Mouse (Mus musculus): ENCODE results near the gene Atic. TPM values are rescaled to one million over a fixed set of nuclear protein-coding genes. Genes with fewer than 3 reads are reported as not detected.

The Atic gene
- polyA plus RNA-seq, 1 experiment from 2014 or later = 60.6 TPM

GRCm38 (mm10) chr1:71595365-71595764 lies 38.4 kb downstream of the Atic start:
- H3K4me1 ChIP-seq (replicated peaks) = no peaks in the 10 kb centered on the region
- H3K27me3 ChIP-seq = no peaks in the 10 kb centered on the region
- ATAC-seq (ENCODE audit: low read depth) (no peak), DNase-seq (no peak)
- peaks cover 49% of the 10 kb centered on the region for H3K36me3 ChIP-seq
- H3K27ac ChIP-seq = no peak overlapping the region
- H3K9ac ChIP-seq = no peak overlapping the region
- no peaks in the 10 kb centered on the region for H3K9me3 ChIP-seq (replicated peaks)
- no peak overlapping the region for H3K4me2 ChIP-seq
- H3K4me3 ChIP-seq (replicated peaks) = no peak overlapping the region
- WGBS (ENCODE audit: insufficient replicate concordance) = 73% methylated on average over 4 of the region's 4 CpGs

GRCm38 (mm10) chr1:71605751-71606150 lies 48.8 kb downstream of the Atic start:
- Histone ChIP-seq H3K4me2 (no peak overlapping the region), H3K27me3 (no peaks in the 10 kb centered on the region), H3K4me1 (replicated peaks) (no peaks in the 10 kb centered on the region), H3K4me3 (replicated peaks) (no peak overlapping the region), H3K27ac (no peak overlapping the region), H3K9ac (no peak overlapping the region), H3K36me3 (peaks cover 42% of the 10 kb centered on the region), H3K9me3 (replicated peaks) (no peaks in the 10 kb centered on the region)
- WGBS (ENCODE audit: insufficient replicate concordance) = 72% methylated on average over 2 of the region's 2 CpGs
- no peak for DNase-seq
- ATAC-seq (ENCODE audit: low read depth) = no peak

GRCm38 (mm10) chr1:71606600-71607325 lies 49.8 kb downstream of the Atic start:
- no peaks in the 10 kb centered on the region for H3K4me1 ChIP-seq (replicated peaks)
- peaks cover 39% of the 10 kb centered on the region for H3K36me3 ChIP-seq
- 72% methylated on average over 8 of the region's 8 CpGs for WGBS (ENCODE audit: insufficient replicate concordance)
- no peak overlapping the region for H3K4me2 ChIP-seq
- no peak overlapping the region for H3K4me3 ChIP-seq (replicated peaks)
- no peaks in the 10 kb centered on the region for H3K27me3 ChIP-seq
- H3K9ac ChIP-seq = no peak overlapping the region
- DNase-seq (no peak), ATAC-seq (ENCODE audit: low read depth) (no peak)
- no peaks in the 10 kb centered on the region for H3K9me3 ChIP-seq (replicated peaks)
- no peak overlapping the region for H3K27ac ChIP-seq

GRCm38 (mm10) chr1:71609057-71609775 lies 52.3 kb downstream of the Atic start:
- H3K4me1 ChIP-seq (replicated peaks) = no peaks in the 10 kb centered on the region
- no peak overlapping the region for H3K4me3 ChIP-seq (replicated peaks)
- H3K27me3 ChIP-seq = no peaks in the 10 kb centered on the region
- 87% methylated on average over 37 of the region's 37 CpGs for WGBS (ENCODE audit: insufficient replicate concordance)
- H3K9me3 ChIP-seq (replicated peaks) = no peaks in the 10 kb centered on the region
- no peak overlapping the region for H3K4me2 ChIP-seq
- peaks cover 56% of the 10 kb centered on the region for H3K36me3 ChIP-seq
- DNase-seq (no peak), ATAC-seq (ENCODE audit: low read depth) (no peak)
- H3K27ac ChIP-seq = no peak overlapping the region
- no peak overlapping the region for H3K9ac ChIP-seq

GRCm38 (mm10) chr1:71609916-71610315 lies 53.0 kb downstream of the Atic start:
- no peaks in the 10 kb centered on the region for H3K9me3 ChIP-seq (replicated peaks)
- no peak overlapping the region for H3K4me2 ChIP-seq
- no peak for ATAC-seq (ENCODE audit: low read depth)
- no peak overlapping the region for H3K4me3 ChIP-seq (replicated peaks)
- no peaks in the 10 kb centered on the region for H3K27me3 ChIP-seq
- no peak overlapping the region for H3K9ac ChIP-seq
- no peak for DNase-seq
- no peak overlapping the region for H3K27ac ChIP-seq
- peaks cover 56% of the 10 kb centered on the region for H3K36me3 ChIP-seq
- 65% methylated on average over 5 of the region's 5 CpGs for WGBS (ENCODE audit: insufficient replicate concordance)
- no peaks in the 10 kb centered on the region for H3K4me1 ChIP-seq (replicated peaks)

GRCm38 (mm10) chr1:71612256-71612655 lies 55.3 kb downstream of the Atic start:
- H3K4me2 ChIP-seq = no peak overlapping the region
- H3K4me3 ChIP-seq (replicated peaks) = no peak overlapping the region
- H3K9me3 ChIP-seq (replicated peaks) = no peaks in the 10 kb centered on the region
- WGBS (ENCODE audit: insufficient replicate concordance) = 87% methylated on average over 21 of the region's 21 CpGs
- H3K36me3 ChIP-seq = peaks cover 51% of the 10 kb centered on the region
- no peaks in the 10 kb centered on the region for H3K4me1 ChIP-seq (replicated peaks)
- no peak overlapping the region for H3K27ac ChIP-seq
- H3K9ac ChIP-seq = no peak overlapping the region
- ATAC-seq (ENCODE audit: low read depth) (no peak), DNase-seq (no peak)
- no peaks in the 10 kb centered on the region for H3K27me3 ChIP-seq

- Histone ChIP-seq H3K36me3 (peaks cover 57% of the 10 kb centered on the region), H3K4me2 (no peak overlapping the region), H3K9ac (no peak overlapping the region), H3K4me1 (replicated peaks) (no peaks in the 10 kb centered on the region), H3K9me3 (replicated peaks) (no peaks in the 10 kb centered on the region), H3K4me3 (replicated peaks) (no peak overlapping the region), H3K27me3 (no peaks in the 10 kb centered on the region), H3K27ac (no peak overlapping the region)
- 63% methylated on average over 8 of the region's 8 CpGs for WGBS (ENCODE audit: insufficient replicate concordance)
- ATAC-seq (ENCODE audit: low read depth) (no peak), DNase-seq (no peak)
These were observed 57.7 kb downstream of the Atic start for GRCm38 (mm10) chr1:71614545-71615246.

- DNase-seq = no peak
- Histone ChIP-seq H3K4me1 (replicated peaks) (no peaks in the 10 kb centered on the region), H3K27me3 (no peaks in the 10 kb centered on the region), H3K4me3 (replicated peaks) (no peak overlapping the region), H3K4me2 (no peak overlapping the region), H3K36me3 (peaks cover 35% of the 10 kb centered on the region), H3K27ac (no peak overlapping the region), H3K9ac (no peak overlapping the region), H3K9me3 (replicated peaks) (no peaks in the 10 kb centered on the region)
- ATAC-seq (ENCODE audit: low read depth) = no peak
- 72% methylated on average over 2 of the region's 2 CpGs for WGBS (ENCODE audit: insufficient replicate concordance)
These were observed 64.6 kb downstream of the Atic start for GRCm38 (mm10) chr1:71621526-71621925.

GRCm38 (mm10) chr1:71623625-71624024 lies 66.7 kb downstream of the Atic start:
- H3K4me3 ChIP-seq (replicated peaks) = no peak overlapping the region
- no peak for DNase-seq
- ATAC-seq (ENCODE audit: low read depth) = no peak
- H3K36me3 ChIP-seq = peaks cover 43% of the 10 kb centered on the region
- no peaks in the 10 kb centered on the region for H3K4me1 ChIP-seq (replicated peaks)
- H3K9me3 ChIP-seq (replicated peaks) = no peaks in the 10 kb centered on the region
- no peak overlapping the region for H3K4me2 ChIP-seq
- 76% methylated on average over 6 of the region's 6 CpGs for WGBS (ENCODE audit: insufficient replicate concordance)
- H3K27me3 ChIP-seq = no peaks in the 10 kb centered on the region
- H3K27ac ChIP-seq = no peak overlapping the region
- H3K9ac ChIP-seq = no peak overlapping the region

Data from liver, embryonic 13.5 days (tissue).